Mouse (Mus musculus) lung, postnatal 36 days (tissue): ENCODE results near the gene Panx1.

Source experiments
- DNase-seq: peaks from one replicate; pipeline ENCODE4 v3.0.0; 2022; ENCODE audit warnings: mixed read lengths

The Panx1 gene

GRCm38 (mm10) chr9:14970211-14970610 is 75.1 kb downstream of the Panx1 start:
- DNase-seq = no peak

- DNase-seq = no peak
Measured at GRCm38 (mm10) chr9:14967598-14967997, 77.7 kb downstream of the Panx1 start.

GRCm38 (mm10) chr9:14966787-14967186 is 78.5 kb downstream of the Panx1 start:
- no peak for DNase-seq

GRCm38 (mm10) chr9:14965368-14965767 is 79.9 kb downstream of the Panx1 start:
- DNase-seq = no peak

- no peak for DNase-seq
Measured at GRCm38 (mm10) chr9:14962769-14963168, 82.5 kb downstream of the Panx1 start.

- DNase-seq = no peak
Measured at GRCm38 (mm10) chr9:14954659-14955058, 90.6 kb downstream of the Panx1 start.
